Mouse (Mus musculus): ENCODE measurements around the gene Terf2ip. TPM values are rescaled to one million over a fixed set of nuclear protein-coding genes. Genes with fewer than 3 reads are reported as not detected.

Terf2ip gene
- polyA plus RNA-seq, 1 experiment from 2014 or later: 28.4 TPM

- H3K27ac ChIP-seq: peak overlapping the region; percentile 86
- no peaks in the 10 kb centered on the region for H3K9me3 ChIP-seq
- peak overlapping the region; percentile 98 for H3K4me3 ChIP-seq
- peaks cover 19% of the 10 kb centered on the region for H3K36me3 ChIP-seq
- peak; percentile 63; the same call in 1 of the 2 replicates for ATAC-seq (ENCODE audit: insufficient number of reproducible peaks, insufficient read depth, low FRiP score, low TSS enrichment, low read depth)
- no peaks in the 10 kb centered on the region for H3K27me3 ChIP-seq
- H3K4me2 ChIP-seq: peak overlapping the region; percentile 88
- WGBS: under 1% methylated on average over 39 of the region's 40 CpGs
- peak overlapping the region; percentile 93 for H3K9ac ChIP-seq
- peaks cover 26% of the 10 kb centered on the region for H3K4me1 ChIP-seq
These were observed 631 bp downstream of the Terf2ip start for GRCm38 (mm10) chr8:112011816-112012242.

- WGBS: 91% methylated on average over 11 of the region's 11 CpGs
- Histone ChIP-seq H3K9ac (no peak within 1 kb of the TSS), H3K27me3 (no peaks in the 10 kb centered on the region), H3K36me3 (peaks cover 40% of the 10 kb centered on the region), H3K27ac (no peak within 1 kb of the TSS), H3K4me1 (peaks cover 19% of the 10 kb centered on the region), H3K9me3 (no peaks in the 10 kb centered on the region), H3K4me3 (no peak within 1 kb of the TSS), H3K4me2 (no peak within 1 kb of the TSS)
- ATAC-seq (ENCODE audit: insufficient number of reproducible peaks, insufficient read depth, low FRiP score, low TSS enrichment, low read depth): no peak
These were observed 3.7 kb downstream of the Terf2ip start, which contains the start of gene Gm6793 for GRCm38 (mm10) chr8:112014936-112015335. Gene Gm6793 (minus strand): TSS chr8:112015036.

GRCm38 (mm10) chr8:112029455-112029854 is 18.3 kb downstream of the Terf2ip start:
- no peaks in the 10 kb centered on the region for H3K9me3 ChIP-seq
- H3K27me3 ChIP-seq: no peaks in the 10 kb centered on the region
- H3K4me2 ChIP-seq: no peak overlapping the region
- no peak overlapping the region for H3K4me3 ChIP-seq
- peaks cover 15% of the 10 kb centered on the region for H3K4me1 ChIP-seq
- H3K9ac ChIP-seq: no peak overlapping the region
- 86% methylated on average over 7 of the region's 7 CpGs for WGBS
- no peak overlapping the region for H3K27ac ChIP-seq
- H3K36me3 ChIP-seq: no peaks in the 10 kb centered on the region
- no peak for ATAC-seq (ENCODE audit: insufficient number of reproducible peaks, insufficient read depth, low FRiP score, low TSS enrichment, low read depth)

- H3K27me3 ChIP-seq: no peaks in the 10 kb centered on the region
- no peak for ATAC-seq (ENCODE audit: insufficient number of reproducible peaks, insufficient read depth, low FRiP score, low TSS enrichment, low read depth)
- 51% methylated on average over 6 of the region's 6 CpGs for WGBS
- peaks cover 14% of the 10 kb centered on the region for H3K4me1 ChIP-seq
- no peaks in the 10 kb centered on the region for H3K36me3 ChIP-seq
- no peak overlapping the region for H3K4me2 ChIP-seq
- H3K9me3 ChIP-seq: no peaks in the 10 kb centered on the region
- no peak overlapping the region for H3K4me3 ChIP-seq
- H3K9ac ChIP-seq: no peak overlapping the region
- no peak overlapping the region for H3K27ac ChIP-seq
These were observed 19.5 kb downstream of the Terf2ip start for GRCm38 (mm10) chr8:112030663-112031062.

- H3K27me3 ChIP-seq: no peaks in the 10 kb centered on the region
- H3K4me3 ChIP-seq: no peak overlapping the region
- no peaks in the 10 kb centered on the region for H3K9me3 ChIP-seq
- H3K27ac ChIP-seq: no peak overlapping the region
- H3K4me2 ChIP-seq: no peak overlapping the region
- no peaks in the 10 kb centered on the region for H3K36me3 ChIP-seq
- H3K9ac ChIP-seq: no peak overlapping the region
- no peak for ATAC-seq (ENCODE audit: insufficient number of reproducible peaks, insufficient read depth, low FRiP score, low TSS enrichment, low read depth)
- H3K4me1 ChIP-seq: no peaks in the 10 kb centered on the region
- 45% methylated on average over 7 of the region's 7 CpGs for WGBS
These were observed 21.9 kb downstream of the Terf2ip start for GRCm38 (mm10) chr8:112033071-112033470.

GRCm38 (mm10) chr8:112034603-112035002 is 23.4 kb downstream of the Terf2ip start:
- H3K9ac ChIP-seq: no peak overlapping the region
- H3K4me1 ChIP-seq: no peaks in the 10 kb centered on the region
- H3K27ac ChIP-seq: no peak overlapping the region
- no peak overlapping the region for H3K4me2 ChIP-seq
- no peaks in the 10 kb centered on the region for H3K9me3 ChIP-seq
- WGBS: 6% methylated on average over 8 of the region's 8 CpGs
- no peak for ATAC-seq (ENCODE audit: insufficient number of reproducible peaks, insufficient read depth, low FRiP score, low TSS enrichment, low read depth)
- no peaks in the 10 kb centered on the region for H3K36me3 ChIP-seq
- H3K27me3 ChIP-seq: no peaks in the 10 kb centered on the region
- no peak overlapping the region for H3K4me3 ChIP-seq

GRCm38 (mm10) chr8:112037521-112037920 is 26.3 kb downstream of the Terf2ip start:
- Histone ChIP-seq H3K9me3 (no peaks in the 10 kb centered on the region), H3K27me3 (no peaks in the 10 kb centered on the region), H3K36me3 (no peaks in the 10 kb centered on the region), H3K9ac (no peak overlapping the region), H3K4me2 (no peak overlapping the region), H3K4me3 (no peak overlapping the region), H3K27ac (no peak overlapping the region), H3K4me1 (no peaks in the 10 kb centered on the region)
- 77% methylated on average over 17 of the region's 18 CpGs for WGBS
- ATAC-seq (ENCODE audit: insufficient number of reproducible peaks, insufficient read depth, low FRiP score, low TSS enrichment, low read depth): no peak

GRCm38 (mm10) chr8:112045182-112045581 is 34.0 kb downstream of the Terf2ip start:
- H3K9me3 ChIP-seq: no peaks in the 10 kb centered on the region
- no peak overlapping the region for H3K4me2 ChIP-seq
- no peaks in the 10 kb centered on the region for H3K36me3 ChIP-seq
- H3K4me1 ChIP-seq: no peaks in the 10 kb centered on the region
- no peak for ATAC-seq (ENCODE audit: insufficient number of reproducible peaks, insufficient read depth, low FRiP score, low TSS enrichment, low read depth)
- 93% methylated on average over 5 of the region's 5 CpGs for WGBS
- no peak overlapping the region for H3K9ac ChIP-seq
- no peaks in the 10 kb centered on the region for H3K27me3 ChIP-seq
- H3K4me3 ChIP-seq: no peak overlapping the region
- no peak overlapping the region for H3K27ac ChIP-seq

- Histone ChIP-seq H3K4me3 (no peak overlapping the region), H3K27me3 (no peaks in the 10 kb centered on the region), H3K9ac (no peak overlapping the region), H3K9me3 (no peaks in the 10 kb centered on the region), H3K36me3 (no peaks in the 10 kb centered on the region), H3K27ac (no peak overlapping the region), H3K4me1 (no peaks in the 10 kb centered on the region), H3K4me2 (no peak overlapping the region)
- 3% methylated on average over 7 of the region's 7 CpGs for WGBS
- ATAC-seq (ENCODE audit: insufficient number of reproducible peaks, insufficient read depth, low FRiP score, low TSS enrichment, low read depth): no peak
These were observed 34.7 kb downstream of the Terf2ip start for GRCm38 (mm10) chr8:112045896-112046295.

- Histone ChIP-seq H3K4me1 (no peaks in the 10 kb centered on the region), H3K36me3 (no peaks in the 10 kb centered on the region), H3K27me3 (no peaks in the 10 kb centered on the region), H3K4me2 (no peak overlapping the region), H3K9me3 (no peaks in the 10 kb centered on the region), H3K27ac (no peak overlapping the region), H3K9ac (no peak overlapping the region), H3K4me3 (no peak overlapping the region)
- no peak for ATAC-seq (ENCODE audit: insufficient number of reproducible peaks, insufficient read depth, low FRiP score, low TSS enrichment, low read depth)
- WGBS: 79% methylated on average over 6 of the region's 6 CpGs
These were observed 37.1 kb downstream of the Terf2ip start for GRCm38 (mm10) chr8:112048293-112048692.

GRCm38 (mm10) chr8:112049984-112050383 is 38.8 kb downstream of the Terf2ip start:
- Histone ChIP-seq H3K27me3 (no peaks in the 10 kb centered on the region), H3K4me3 (no peak overlapping the region), H3K4me1 (no peaks in the 10 kb centered on the region), H3K27ac (no peak overlapping the region), H3K9me3 (no peaks in the 10 kb centered on the region), H3K36me3 (no peaks in the 10 kb centered on the region), H3K4me2 (no peak overlapping the region), H3K9ac (no peak overlapping the region)
- 81% methylated on average over 6 of the region's 6 CpGs for WGBS
- ATAC-seq (ENCODE audit: insufficient number of reproducible peaks, insufficient read depth, low FRiP score, low TSS enrichment, low read depth): no peak

GRCm38 (mm10) chr8:112051537-112051936 is 40.3 kb downstream of the Terf2ip start:
- Histone ChIP-seq H3K27ac (no peak overlapping the region), H3K4me3 (no peak overlapping the region), H3K36me3 (no peaks in the 10 kb centered on the region), H3K4me1 (no peaks in the 10 kb centered on the region), H3K27me3 (no peaks in the 10 kb centered on the region), H3K9ac (no peak overlapping the region), H3K9me3 (no peaks in the 10 kb centered on the region), H3K4me2 (no peak overlapping the region)
- 78% methylated on average over 9 of the region's 9 CpGs for WGBS
- ATAC-seq (ENCODE audit: insufficient number of reproducible peaks, insufficient read depth, low FRiP score, low TSS enrichment, low read depth): no peak

- no peaks in the 10 kb centered on the region for H3K4me1 ChIP-seq
- H3K9ac ChIP-seq: no peak overlapping the region
- ATAC-seq (ENCODE audit: insufficient number of reproducible peaks, insufficient read depth, low FRiP score, low TSS enrichment, low read depth): no peak
- H3K4me2 ChIP-seq: no peak overlapping the region
- no peak overlapping the region for H3K27ac ChIP-seq
- H3K9me3 ChIP-seq: no peaks in the 10 kb centered on the region
- H3K4me3 ChIP-seq: no peak overlapping the region
- no peaks in the 10 kb centered on the region for H3K36me3 ChIP-seq
- no peaks in the 10 kb centered on the region for H3K27me3 ChIP-seq
These were observed 43.3 kb downstream of the Terf2ip start for GRCm38 (mm10) chr8:112054456-112054855.
